Mouse (Mus musculus): ENCODE results near the gene Sft2d2. TPM values are rescaled to one million over a fixed set of nuclear protein-coding genes. Genes with fewer than 3 reads are reported as not detected.

Gene Sft2d2
- total RNA-seq, 2 experiments from 2014 or later, result 10.2 to 12.1 TPM

DNA sequence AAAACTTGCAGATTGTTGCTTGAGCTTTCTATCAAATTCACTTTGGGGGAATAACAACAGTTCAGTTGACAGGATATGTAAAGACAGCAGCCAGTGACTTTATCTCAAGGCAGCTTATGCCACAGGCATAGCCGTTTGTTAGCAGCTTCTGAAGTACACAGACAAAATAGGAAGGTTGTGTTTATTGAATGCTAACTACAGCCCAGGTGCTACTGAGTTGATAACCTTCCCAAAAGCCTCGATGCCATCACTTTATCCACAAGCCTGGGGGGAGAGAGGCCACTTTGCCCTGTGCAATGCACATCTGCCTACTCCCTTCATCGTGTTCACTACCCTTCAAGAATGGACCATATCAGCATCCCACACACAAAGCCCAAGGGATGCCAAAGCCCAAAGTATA, 54.0 kb downstream of the Sft2d2 start:
- no peak for DNase-seq (ENCODE audit: extremely low spot score in 1 of 2, low spot score in 1 of 2)

DNA sequence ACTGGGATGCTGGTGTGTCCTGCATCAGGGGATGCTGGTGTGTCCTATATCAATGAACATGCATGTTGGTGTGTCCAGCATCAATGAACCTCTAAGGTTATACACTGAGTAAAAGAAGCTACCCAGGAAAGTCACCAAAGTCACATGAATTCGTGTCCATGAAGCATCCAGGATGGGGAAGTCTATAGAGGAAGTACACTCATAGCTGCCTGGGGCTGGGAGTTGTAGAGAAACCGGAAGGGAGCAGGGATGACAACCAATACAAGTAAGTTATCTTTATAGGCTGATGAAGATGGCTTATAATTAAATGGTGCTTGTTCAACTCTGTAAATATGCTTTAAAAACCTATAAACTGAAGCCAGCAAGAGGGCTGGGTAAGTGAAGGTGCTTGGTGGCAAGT, 60.4 kb downstream of the Sft2d2 start:
- DNase-seq (ENCODE audit: extremely low spot score in 1 of 2, low spot score in 1 of 2), result no peak

DNA sequence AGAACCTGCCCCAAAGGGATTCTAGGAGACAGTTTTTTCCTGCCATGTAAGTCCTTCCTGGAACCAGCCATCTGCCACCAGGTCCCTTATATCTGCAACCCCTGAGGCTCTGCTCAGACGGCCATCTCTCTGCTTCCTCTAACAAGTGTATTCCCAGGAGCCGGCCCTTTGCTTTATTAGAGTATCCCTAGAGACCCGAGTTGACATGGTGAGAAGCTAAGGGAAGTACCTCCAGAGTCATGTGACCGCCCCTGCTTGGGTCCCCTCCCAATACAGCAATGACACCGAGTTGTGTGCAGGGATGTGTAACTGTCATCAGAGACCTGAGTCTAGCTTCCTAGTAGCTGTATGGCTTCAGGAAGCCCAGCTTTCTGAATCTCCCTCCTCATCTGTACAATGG, 61.0 kb downstream of the Sft2d2 start:
- DNase-seq (ENCODE audit: extremely low spot score in 1 of 2, low spot score in 1 of 2), result no peak

DNA sequence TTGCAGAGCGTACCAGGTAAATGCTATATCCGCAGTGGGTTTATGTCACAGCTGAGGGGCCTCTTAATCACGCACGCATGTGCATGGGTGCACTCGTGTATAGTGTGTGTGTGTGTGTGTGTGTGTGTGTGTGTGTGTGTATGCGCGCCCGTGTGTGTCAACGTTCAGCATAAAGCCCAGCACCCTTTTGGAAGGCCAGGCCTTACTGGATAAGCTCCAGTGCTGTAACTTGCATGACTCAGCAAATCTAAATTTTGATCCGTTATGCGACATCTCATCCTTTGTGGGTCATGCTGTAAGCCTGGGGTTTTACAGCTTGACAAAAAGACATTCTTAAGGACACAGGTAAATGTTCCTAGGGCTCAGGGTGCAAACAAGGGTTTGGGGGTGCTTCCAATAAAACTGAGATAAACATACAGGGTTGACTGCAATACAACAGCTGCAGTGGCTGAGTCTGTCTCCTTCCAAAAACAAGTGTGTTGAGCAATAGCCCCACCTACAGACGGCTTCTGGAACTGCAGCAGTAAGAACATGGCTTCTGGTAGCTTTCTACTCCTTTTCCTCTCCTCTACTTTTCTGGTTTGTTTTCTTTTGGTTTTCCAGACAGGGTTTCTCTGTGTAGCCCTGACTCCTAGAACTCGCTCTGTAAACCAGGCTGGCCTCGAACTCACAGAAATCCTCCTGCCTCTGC, 61.9 kb downstream of the Sft2d2 start:
- peak; percentile 77 to 95 for DNase-seq (ENCODE audit: extremely low spot score in 1 of 2, low spot score in 1 of 2)

DNA sequence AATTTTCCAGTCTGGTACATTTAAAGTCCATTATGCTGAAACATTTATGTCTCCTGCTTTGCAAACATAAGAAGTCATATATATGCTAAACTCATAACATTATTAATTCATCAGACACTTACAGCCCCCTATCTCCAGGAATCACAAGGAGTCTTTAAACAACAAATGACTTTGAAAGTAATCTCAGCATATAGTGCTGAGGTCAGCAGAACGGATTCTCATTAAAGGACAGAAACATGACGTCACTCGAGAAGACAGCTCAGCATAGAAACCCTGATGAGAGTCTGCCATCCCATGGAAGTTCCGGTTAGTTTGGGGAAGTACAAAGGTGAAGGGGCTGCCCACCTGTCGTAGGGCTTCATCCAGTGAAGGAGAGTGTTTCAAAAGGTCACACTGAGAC, 64.7 kb downstream of the Sft2d2 start:
- no peak for DNase-seq (ENCODE audit: extremely low spot score in 1 of 2, low spot score in 1 of 2)

Other genes with a start within 250 kb of the Sft2d2 start
- gene Tbx19, start 33.7 kb downstream of the Sft2d2 start, total RNA-seq (2021), result not detected
- gene Tiprl, start 42.6 kb upstream of the Sft2d2 start, total RNA-seq (2021), result 10 to 100 TPM; 62.1 to 65.4 TPM
- 10 to 100 TPM; 64.5 to 75.6 TPM for gene Gpr161, start 101.4 kb upstream of the Sft2d2 start, total RNA-seq (2021)

Measured in layer of hippocampus, postnatal 25 days (tissue).